11 mouse cellular contexts compared by ENCODE assay signal in genomic region chr5:99541321-99541895, GRCm38 (mm10).
A peak's percentile ranks its signal among the peaks of the same experiment; 100 is the strongest.
DNase-seq lines count a peak whose midpoint lies in the region; ATAC-seq and TF ChIP-seq lines count a peak whose summit lies in the region.
"Had no signal": no experiment of that assay in that cellular context is flagged by ENCODE, and none has a peak within 500 bp of the region (broad histone marks: within the 10 kb centered on the region; RNA-seq: fewer than 3 reads in every experiment).

No protein-coding gene starts in this region.

- no peak overlapping the region for H3K9ac ChIP-seq in neural tube, embryonic 15.5 days (replicated peaks)
- H3K9ac ChIP-seq: embryonic facial prominence, embryonic 13.5 days; limb, embryonic 13.5 days had no signal

- no peaks in the 10 kb centered on the region for H3K36me3 ChIP-seq in megakaryocyte, embryonic 14.5 days (replicated peaks; ENCODE audit: low read length)
- H3K36me3 ChIP-seq in neural tube, embryonic 15.5 days, result no peaks in the 10 kb centered on the region
- H3K36me3 ChIP-seq: embryonic facial prominence, embryonic 13.5 days; limb, embryonic 13.5 days had no signal

- DNase-seq in cerebellum, adult 8-10 months, result peak; percentile 93
- DNase-seq in kidney, postnatal 10 days, result peak; percentile 22
- no peak for DNase-seq in gastrocnemius, adult 2 months
- no peak for DNase-seq in gastrocnemius, postnatal 25 days
- DNase-seq: heart, adult 18-20 months; thymus, postnatal 4 days had no signal

- H3K4me1 ChIP-seq in megakaryocyte, embryonic 14.5 days, result peaks cover 69% of the 10 kb centered on the region
- peaks cover 29% of the 10 kb centered on the region for H3K4me1 ChIP-seq in neural tube, embryonic 15.5 days

- 38% methylated on average over 11 of the region's 11 CpGs for WGBS in neural tube, embryonic 15.5 days

- ATAC-seq in megakaryocyte, adult 5-6 weeks (ENCODE audit: poor library complexity, severe bottlenecking), result no peak
- ATAC-seq in neural tube, embryonic 15.5 days (ENCODE audit: low FRiP score), result no peak

- TF ChIP-seq CTCF in gastrocnemius, adult 2 months (IDR thresholded peaks at IDR 0.05), result no peak

- intact Hi-C loops in gastrocnemius, adult 2 months (cut with DNase I), result no loop called here

- H3K9me3 ChIP-seq in megakaryocyte, embryonic 14.5 days, result no peaks in the 10 kb centered on the region; the same call in 1 of the 2 replicates
- no peaks in the 10 kb centered on the region for H3K9me3 ChIP-seq in neural tube, embryonic 15.5 days (replicated peaks)
- H3K9me3 ChIP-seq: embryonic facial prominence, embryonic 13.5 days; limb, embryonic 13.5 days had no signal

- peak overlapping the region; percentile 41; the same call in 1 of the 2 replicates for H3K27ac ChIP-seq in neural tube, embryonic 15.5 days (replicated peaks)
- H3K27ac ChIP-seq in gastrocnemius, adult 2 months, result no peak overlapping the region
- H3K27ac ChIP-seq: embryonic facial prominence, embryonic 13.5 days; limb, embryonic 13.5 days had no signal

- no peak overlapping the region for H3K4me2 ChIP-seq in neural tube, embryonic 15.5 days
- H3K4me2 ChIP-seq: embryonic facial prominence, embryonic 13.5 days; limb, embryonic 13.5 days had no signal

- peak overlapping the region; percentile 87 for H3K4me3 ChIP-seq in megakaryocyte, embryonic 14.5 days (replicated peaks)
- H3K4me3 ChIP-seq in neural tube, embryonic 15.5 days (replicated peaks), result no peak overlapping the region
- H3K4me3 ChIP-seq in gastrocnemius, adult 2 months, result no peak overlapping the region
- H3K4me3 ChIP-seq: embryonic facial prominence, embryonic 13.5 days; limb, embryonic 13.5 days had no signal

- peaks cover 6% of the 10 kb centered on the region for H3K27me3 ChIP-seq in megakaryocyte, embryonic 14.5 days (replicated peaks)
- H3K27me3 ChIP-seq in neural tube, embryonic 15.5 days (replicated peaks), result no peaks in the 10 kb centered on the region

Comparison
In these comparisons a context has a peak if more than half of its experiments do, and no peak if none do; other contexts are left out.
1. DNase-seq: peak in cerebellum, adult 8-10 months (single experiment) and kidney, postnatal 10 days (single experiment); none in gastrocnemius, adult 2 months (single experiment) and gastrocnemius, postnatal 25 days (single experiment).